Mouse (Mus musculus): ENCODE data around the gene Scube3. TPM values are rescaled to one million over a fixed set of nuclear protein-coding genes. Genes with fewer than 3 reads are reported as not detected.
"Not testable (repeated sequence)": the region's sequence is repeated elsewhere in the genome, so short reads cannot be mapped to it uniquely, and the experiment has no call there.

Gene Scube3
- polyA plus RNA-seq, 1 experiment from 2014 or later: 4.7 TPM

- Histone ChIP-seq H3K4me2 (ENCODE audit: low read length) (no peak overlapping the region), H3K9me3 (replicated peaks; ENCODE audit: control insufficient read depth, low read length) (no peaks in the 10 kb centered on the region), H3K4me1 (ENCODE audit: control insufficient read depth, insufficient read depth, low read length) (no peaks in the 10 kb centered on the region), H3K4me3 (ENCODE audit: low read depth, low read length) (no peak overlapping the region), H3K27me3 (replicated peaks; ENCODE audit: control insufficient read depth, insufficient read depth, low read length) (no peaks in the 10 kb centered on the region), H3K9ac (ENCODE audit: low read length) (no peak overlapping the region), H3K27ac (ENCODE audit: low read depth, low read length) (no peak overlapping the region), H3K36me3 (ENCODE audit: control insufficient read depth, insufficient read depth, low read length) (no peaks in the 10 kb centered on the region)
- ATAC-seq (no peak), DNase-seq (ENCODE audit: low spot score) (no peak)
- 74% methylated on average over 6 of the region's 6 CpGs for WGBS
Observed at GRCm38 (mm10) chr17:28211921-28212341, 70.0 kb downstream of the Scube3 start.

GRCm38 (mm10) chr17:28212391-28212790, 70.5 kb downstream of the Scube3 start:
- Histone ChIP-seq H3K9me3 (replicated peaks; ENCODE audit: control insufficient read depth, low read length) (no peaks in the 10 kb centered on the region), H3K4me2 (ENCODE audit: low read length) (no peak overlapping the region), H3K27me3 (replicated peaks; ENCODE audit: control insufficient read depth, insufficient read depth, low read length) (no peaks in the 10 kb centered on the region), H3K4me1 (ENCODE audit: control insufficient read depth, insufficient read depth, low read length) (no peaks in the 10 kb centered on the region), H3K27ac (ENCODE audit: low read depth, low read length) (no peak overlapping the region), H3K9ac (ENCODE audit: low read length) (no peak overlapping the region), H3K4me3 (ENCODE audit: low read depth, low read length) (no peak overlapping the region), H3K36me3 (ENCODE audit: control insufficient read depth, insufficient read depth, low read length) (no peaks in the 10 kb centered on the region)
- no peak for ATAC-seq
- DNase-seq (ENCODE audit: low spot score): no peak
- WGBS: 77% methylated on average over 9 of the region's 9 CpGs

DNA sequence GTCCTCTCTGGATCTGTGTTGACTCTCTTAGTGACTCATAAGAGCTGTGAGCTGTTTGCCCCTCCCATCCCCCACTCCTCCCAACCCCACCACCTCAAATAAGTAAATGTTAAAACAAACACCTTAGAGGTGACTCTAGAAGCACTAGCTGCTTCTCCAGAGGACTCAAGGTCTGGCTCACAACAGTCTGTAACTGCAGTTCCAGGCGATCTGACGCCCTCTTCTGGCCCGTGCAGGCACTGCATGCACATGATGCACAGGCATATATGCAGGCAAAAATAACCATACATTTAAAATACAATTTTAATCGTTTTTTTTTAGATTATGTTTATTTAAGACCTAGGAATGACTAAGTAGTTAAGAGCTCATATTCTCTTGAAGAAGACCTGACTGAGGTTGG, 71.3 kb downstream of the Scube3 start:
- WGBS: 22% methylated on average over 4 of the region's 4 CpGs

GRCm38 (mm10) chr17:28216791-28217190, 74.8 kb downstream of the Scube3 start:
- H3K27me3 ChIP-seq (replicated peaks; ENCODE audit: control insufficient read depth, insufficient read depth, low read length): no peaks in the 10 kb centered on the region
- no peak for DNase-seq (ENCODE audit: low spot score)
- H3K9me3 ChIP-seq (replicated peaks; ENCODE audit: control insufficient read depth, low read length): no peaks in the 10 kb centered on the region
- 92% methylated on average over 9 of the region's 9 CpGs for WGBS
- no peaks in the 10 kb centered on the region for H3K36me3 ChIP-seq (ENCODE audit: control insufficient read depth, insufficient read depth, low read length)
- no peak overlapping the region for H3K27ac ChIP-seq (ENCODE audit: low read depth, low read length)
- no peak for ATAC-seq
- H3K9ac ChIP-seq (ENCODE audit: low read length): no peak overlapping the region
- H3K4me2 ChIP-seq (ENCODE audit: low read length): no peak overlapping the region
- no peaks in the 10 kb centered on the region for H3K4me1 ChIP-seq (ENCODE audit: control insufficient read depth, insufficient read depth, low read length)
- H3K4me3 ChIP-seq (ENCODE audit: low read depth, low read length): no peak overlapping the region

More for the DNA sequence above, 71.3 kb downstream of the Scube3 start:
- Histone ChIP-seq H3K36me3 (ENCODE audit: control insufficient read depth, insufficient read depth, low read length) (no peaks in the 10 kb centered on the region), H3K9me3 (replicated peaks; ENCODE audit: control insufficient read depth, low read length) (no peaks in the 10 kb centered on the region), H3K27me3 (replicated peaks; ENCODE audit: control insufficient read depth, insufficient read depth, low read length) (no peaks in the 10 kb centered on the region), H3K4me3 (ENCODE audit: low read depth, low read length) (no peak overlapping the region), H3K27ac (ENCODE audit: low read depth, low read length) (no peak overlapping the region), H3K4me2 (ENCODE audit: low read length) (no peak overlapping the region), H3K9ac (ENCODE audit: low read length) (no peak overlapping the region), H3K4me1 (ENCODE audit: control insufficient read depth, insufficient read depth, low read length) (no peaks in the 10 kb centered on the region)
- DNase-seq (ENCODE audit: low spot score) (no peak), ATAC-seq (no peak)

DNA sequence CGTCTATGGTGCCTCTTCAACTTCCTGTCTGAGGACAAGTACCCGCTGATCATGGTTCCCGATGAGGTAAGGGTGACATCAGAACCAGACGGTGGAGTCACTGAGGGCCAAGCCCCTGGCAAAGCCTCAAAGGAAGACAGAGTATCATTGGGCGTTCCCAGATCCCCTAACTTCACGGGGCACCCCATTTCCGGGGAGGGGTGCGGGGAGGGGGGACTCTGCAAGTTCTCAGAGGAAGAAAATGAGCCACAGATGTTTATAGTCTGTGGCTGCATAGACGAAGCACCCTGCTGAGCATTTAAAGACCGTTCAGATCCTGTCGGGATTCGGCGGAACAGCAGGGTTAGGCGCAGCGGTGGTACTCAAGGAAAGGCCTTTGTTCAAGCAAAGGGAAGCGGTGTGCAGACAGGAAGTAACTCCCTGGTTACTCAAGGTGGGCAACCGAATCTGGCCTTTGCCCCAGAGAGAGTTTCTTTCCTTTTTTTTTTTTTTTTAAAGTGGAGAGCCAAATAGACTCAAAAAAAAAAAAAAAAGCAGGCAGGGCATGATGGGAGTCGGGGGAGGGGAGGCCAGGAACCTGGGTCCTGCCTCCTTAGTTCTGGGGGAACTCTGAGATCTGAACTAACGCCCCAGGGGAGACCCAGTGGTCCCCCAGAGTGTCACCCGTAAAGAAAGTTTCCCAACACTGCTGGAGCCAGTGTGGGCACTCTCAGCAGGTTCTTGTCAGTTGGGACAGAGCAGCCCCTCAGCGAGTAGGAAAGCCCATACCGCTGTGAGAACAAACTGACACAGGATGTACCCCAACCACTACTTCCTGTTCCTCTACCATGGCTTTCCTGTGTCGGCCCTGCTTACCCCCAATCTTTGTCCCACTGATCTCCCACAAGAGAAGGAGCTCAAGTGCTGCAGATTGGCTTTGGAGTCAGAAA, 76.0 kb downstream of the Scube3 start:
- Histone ChIP-seq H3K4me3 (ENCODE audit: low read depth, low read length) (no peak overlapping the region), H3K4me2 (ENCODE audit: low read length) (0 out of 2 replicates have a peak overlapping the region, but pooled peaks have one; percentile 2), H3K9ac (ENCODE audit: low read length) (no peak overlapping the region), H3K27ac (ENCODE audit: low read depth, low read length) (no peak overlapping the region; the same call in 1 of the 2 replicates), H3K36me3 (ENCODE audit: control insufficient read depth, insufficient read depth, low read length) (no peaks in the 10 kb centered on the region), H3K9me3 (replicated peaks; ENCODE audit: control insufficient read depth, low read length) (no peaks in the 10 kb centered on the region), H3K27me3 (replicated peaks; ENCODE audit: control insufficient read depth, insufficient read depth, low read length) (no peaks in the 10 kb centered on the region), H3K4me1 (ENCODE audit: control insufficient read depth, insufficient read depth, low read length) (no peaks in the 10 kb centered on the region)
- 27% methylated on average over 23 of the region's 23 CpGs for WGBS
- no peak for ATAC-seq
- DNase-seq (ENCODE audit: low spot score): peak; percentile 24

DNA sequence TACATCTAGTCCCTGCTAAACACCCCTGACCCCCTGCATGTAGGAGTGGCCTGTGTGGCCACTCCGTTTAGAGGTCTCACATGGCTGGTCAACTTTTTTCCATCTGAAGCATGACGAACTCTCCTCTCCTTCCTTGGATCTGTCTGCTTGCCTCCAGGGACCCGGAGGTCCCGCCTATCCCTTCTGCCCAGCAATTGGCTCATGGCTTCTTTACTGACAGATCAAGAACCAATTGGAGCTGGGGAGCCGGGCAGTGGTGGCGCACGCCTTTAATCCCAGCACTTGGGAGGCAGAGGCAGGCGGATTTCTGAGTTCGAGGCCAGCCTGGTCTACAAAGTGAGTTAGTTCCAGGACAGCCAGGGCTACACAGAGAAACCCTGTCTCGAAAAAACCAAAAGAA, 80.5 kb downstream of the Scube3 start:
- H3K4me2 ChIP-seq (ENCODE audit: low read length); DNase-seq (ENCODE audit: low spot score); H3K9ac ChIP-seq (ENCODE audit: low read length); H3K27ac ChIP-seq (ENCODE audit: low read depth, low read length); H3K36me3 ChIP-seq (ENCODE audit: control insufficient read depth, insufficient read depth, low read length); H3K4me3 ChIP-seq (ENCODE audit: low read depth, low read length); H3K27me3 ChIP-seq (replicated peaks; ENCODE audit: control insufficient read depth, insufficient read depth, low read length); H3K4me1 ChIP-seq (ENCODE audit: control insufficient read depth, insufficient read depth, low read length); H3K9me3 ChIP-seq (replicated peaks; ENCODE audit: control insufficient read depth, low read length); ATAC-seq: not testable (repeated sequence)
- WGBS: 93% methylated on average over 10 of the region's 10 CpGs

- peak overlapping the region; percentile 78 for H3K4me2 ChIP-seq (ENCODE audit: low read length)
- no peaks in the 10 kb centered on the region for H3K27me3 ChIP-seq (replicated peaks; ENCODE audit: control insufficient read depth, insufficient read depth, low read length)
- H3K4me3 ChIP-seq (ENCODE audit: low read depth, low read length): peak overlapping the region; percentile 49
- WGBS: under 1% methylated on average over 46 of the region's 46 CpGs
- peak; percentile 84 for ATAC-seq
- H3K27ac ChIP-seq (ENCODE audit: low read depth, low read length): peak overlapping the region; percentile 65
- H3K9me3 ChIP-seq (replicated peaks; ENCODE audit: control insufficient read depth, low read length): no peaks in the 10 kb centered on the region
- H3K4me1 ChIP-seq (ENCODE audit: control insufficient read depth, insufficient read depth, low read length): peaks cover 6% of the 10 kb centered on the region; the same call in 1 of the 2 replicates
- H3K36me3 ChIP-seq (ENCODE audit: control insufficient read depth, insufficient read depth, low read length): no peaks in the 10 kb centered on the region
- H3K9ac ChIP-seq (ENCODE audit: low read length): peak overlapping the region; percentile 75
- DNase-seq (ENCODE audit: low spot score): peak; percentile 87
Observed at GRCm38 (mm10) chr17:28223561-28224391, 81.8 kb downstream of the Scube3 start.
